In the genomic region with DNA sequence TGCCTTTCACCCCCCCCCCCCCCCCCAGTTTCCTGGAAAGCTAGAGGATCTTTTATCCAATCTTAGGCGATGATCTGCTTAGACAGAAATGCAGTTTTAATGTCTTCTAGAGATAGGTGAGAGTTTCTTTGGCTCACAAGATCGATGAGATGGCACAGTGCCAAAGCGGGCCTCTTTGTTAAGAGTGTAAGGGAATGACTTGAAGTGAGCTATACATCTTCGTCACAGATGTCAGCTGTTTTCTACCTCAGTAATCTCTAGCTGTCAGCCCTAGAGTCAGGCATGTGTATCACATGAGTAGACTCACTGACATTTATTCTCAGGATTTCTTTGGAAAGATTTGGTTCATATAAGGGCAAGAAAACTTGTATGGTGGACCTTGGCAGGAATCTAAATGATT, we compare ENCODE assay signal across 14 mouse cellular contexts. TPM values are rescaled to one million over a fixed set of nuclear protein-coding genes. Genes with fewer than 3 reads are reported as not detected.
DNase-seq lines count a peak whose midpoint lies in the region; ATAC-seq and TF ChIP-seq lines count a peak whose summit lies in the region.
"Had no signal": no experiment of that assay in that cellular context is flagged by ENCODE, and none has a peak within 500 bp of the region (broad histone marks: within the 10 kb centered on the region; RNA-seq: fewer than 3 reads in every experiment).

No protein-coding gene starts in this region.

- no peaks in the 10 kb centered on the region for H3K79me2 ChIP-seq in MEL (ENCODE audit: control insufficient read depth, insufficient read depth, low read length, poor library complexity)

- intact Hi-C loops in heart, postnatal 10 days (cut with DNase I) = no loop called here

- TF ChIP-seq EP300 in lung, postnatal 0 days (IDR thresholded peaks at IDR 0.05) = no peak
- TF ChIP-seq EP300 in MEL (IDR thresholded peaks at IDR 0.05; ENCODE audit: low read depth in 1 of 2, low read length in 2 of 2) = no peak

- TF ChIP-seq POLR2A in MEL (IDR thresholded peaks at IDR 0.05; ENCODE audit: control insufficient read depth in 1 of 2, insufficient read depth in 1 of 2, low read depth in 1 of 2, low read length in 2 of 2, poor library complexity in 1 of 2) = no peak

- no peak overlapping the region for H3K4me3 ChIP-seq in lung, embryonic 14.5 days (ENCODE audit: low read depth, low read length)
- no peak overlapping the region for H3K4me3 ChIP-seq in lung, postnatal 0 days (ENCODE audit: low read depth, low read length)
- no peak overlapping the region for H3K4me3 ChIP-seq in MEL (ENCODE audit: control insufficient read depth in 1 of 2, insufficient read depth in 1 of 2, low read depth in 2 of 2, low read length in 2 of 2)
- no peak overlapping the region for H3K4me3 ChIP-seq in heart, embryonic 11.5 days (ENCODE audit: low read depth, low read length)
- H3K4me3 ChIP-seq: erythroblast, embryonic 14.5 days; heart, embryonic 12.5 days; liver, embryonic 15.5 days had no signal

- ATAC-seq in lung, embryonic 14.5 days (ENCODE audit: insufficient read depth) = no peak
- no peak for ATAC-seq in lung, postnatal 0 days
- no peak for ATAC-seq in heart, embryonic 11.5 days (replicated peaks; ENCODE audit: insufficient number of reproducible peaks, low FRiP score, low TSS enrichment)

- no peaks in the 10 kb centered on the region for H3K9me3 ChIP-seq in lung, embryonic 14.5 days (ENCODE audit: low read depth, low read length)
- H3K9me3 ChIP-seq in lung, postnatal 0 days (ENCODE audit: low read length) = no peaks in the 10 kb centered on the region
- H3K9me3 ChIP-seq in MEL (replicated peaks; ENCODE audit: insufficient read depth, low read length) = no peaks in the 10 kb centered on the region
- H3K9me3 ChIP-seq in heart, embryonic 11.5 days (replicated peaks; ENCODE audit: control insufficient read depth, low read length) = no peaks in the 10 kb centered on the region
- H3K9me3 ChIP-seq: heart, embryonic 12.5 days; liver, embryonic 15.5 days had no signal

- H3K27me3 ChIP-seq in lung, embryonic 14.5 days (ENCODE audit: insufficient read depth, low read length) = no peaks in the 10 kb centered on the region
- no peaks in the 10 kb centered on the region for H3K27me3 ChIP-seq in lung, postnatal 0 days (replicated peaks; ENCODE audit: insufficient read depth, low read length)
- H3K27me3 ChIP-seq in MEL (ENCODE audit: control insufficient read depth in 1 of 2, insufficient read depth in 2 of 2, low read length in 2 of 2) = no peaks in the 10 kb centered on the region
- H3K27me3 ChIP-seq in heart, embryonic 11.5 days (ENCODE audit: control insufficient read depth, insufficient read depth, low read length) = no peaks in the 10 kb centered on the region
- H3K27me3 ChIP-seq: heart, embryonic 12.5 days; liver, embryonic 15.5 days had no signal

- no peak overlapping the region for H3K4me2 ChIP-seq in lung, embryonic 14.5 days
- no peak overlapping the region for H3K4me2 ChIP-seq in lung, postnatal 0 days (replicated peaks; ENCODE audit: low read depth, low read length)
- no peak overlapping the region for H3K4me2 ChIP-seq in heart, embryonic 11.5 days
- H3K4me2 ChIP-seq: heart, embryonic 12.5 days; liver, embryonic 15.5 days had no signal

- no peak overlapping the region for H3K9ac ChIP-seq in lung, embryonic 14.5 days
- H3K9ac ChIP-seq in lung, postnatal 0 days (replicated peaks; ENCODE audit: low read depth) = no peak overlapping the region
- H3K9ac ChIP-seq in MEL (ENCODE audit: control insufficient read depth, low read depth, low read length, poor library complexity, severe bottlenecking) = no peak overlapping the region
- no peak overlapping the region for H3K9ac ChIP-seq in heart, embryonic 11.5 days (ENCODE audit: low read depth, low read length)
- H3K9ac ChIP-seq: heart, embryonic 12.5 days; liver, embryonic 15.5 days had no signal

- WGBS in lung, embryonic 14.5 days = 23% methylated on average over 4 of the region's 4 CpGs
- whole genome bisulfite sequencing in lung, postnatal 0 days = 39% methylated on average over 4 of the region's 4 CpGs
- 38% methylated on average over 4 of the region's 4 CpGs for WGBS in heart, embryonic 11.5 days (ENCODE audit: insufficient replicate concordance)

- no peaks in the 10 kb centered on the region for H3K36me3 ChIP-seq in lung, embryonic 14.5 days (ENCODE audit: insufficient read depth)
- H3K36me3 ChIP-seq in lung, postnatal 0 days (ENCODE audit: insufficient read depth, low read length) = no peaks in the 10 kb centered on the region
- H3K36me3 ChIP-seq in MEL (ENCODE audit: control insufficient read depth in 1 of 2, insufficient read depth in 2 of 2, low read length in 2 of 2) = no peaks in the 10 kb centered on the region
- no peaks in the 10 kb centered on the region for H3K36me3 ChIP-seq in heart, embryonic 11.5 days (ENCODE audit: control insufficient read depth, insufficient read depth, low read length)
- H3K36me3 ChIP-seq: heart, embryonic 12.5 days; liver, embryonic 15.5 days had no signal

- no peak for TF ChIP-seq RAD21 in MEL (IDR thresholded peaks at IDR 0.05; ENCODE audit: low read depth, low read length)

- no peaks in the 10 kb centered on the region for H3K4me1 ChIP-seq in lung, embryonic 14.5 days (ENCODE audit: insufficient read depth)
- no peaks in the 10 kb centered on the region for H3K4me1 ChIP-seq in lung, postnatal 0 days (ENCODE audit: insufficient read depth, low read depth, low read length)
- H3K4me1 ChIP-seq in MEL (ENCODE audit: control insufficient read depth in 1 of 2, insufficient read depth in 2 of 2, low read length in 2 of 2) = no peaks in the 10 kb centered on the region
- no peaks in the 10 kb centered on the region for H3K4me1 ChIP-seq in heart, embryonic 11.5 days (ENCODE audit: control insufficient read depth, insufficient read depth, low read length)
- H3K4me1 ChIP-seq: liver, embryonic 15.5 days had no signal

- TF ChIP-seq CTCF in lung, embryonic 14.5 days (IDR thresholded peaks at IDR 0.05; ENCODE audit: low read depth) = no peak
- TF ChIP-seq CTCF in lung, postnatal 0 days (IDR thresholded peaks at IDR 0.05) = no peak
- TF ChIP-seq CTCF in MEL (IDR thresholded peaks at IDR 0.05 in 2 of 3, conservative IDR thresholded peaks at IDR 0.05 in 1 of 3; ENCODE audit: control insufficient read depth in 1 of 3, insufficient read depth in 1 of 3, low read depth in 2 of 3, low read length in 3 of 3, poor library complexity in 1 of 3, severe bottlenecking in 1 of 3) = no peak

- H3K27ac ChIP-seq in lung, embryonic 14.5 days (ENCODE audit: low read depth) = no peak overlapping the region
- H3K27ac ChIP-seq in lung, postnatal 0 days (ENCODE audit: low read length) = no peak overlapping the region
- no peak overlapping the region for H3K27ac ChIP-seq in MEL (ENCODE audit: control insufficient read depth, low read depth, low read length)
- H3K27ac ChIP-seq in heart, embryonic 11.5 days (ENCODE audit: low read depth, low read length) = no peak overlapping the region
- H3K27ac ChIP-seq: liver, embryonic 15.5 days had no signal

- peak; percentile 7 for DNase-seq in heart, postnatal 4 days
- no peak for DNase-seq in heart, postnatal 10 days
- peak; percentile 32 for DNase-seq in lung, embryonic 14.5 days
- DNase-seq in lung, postnatal 0 days (ENCODE audit: low spot score) = no peak
- DNase-seq in MEL (ENCODE audit: low read depth, low spot score) = peak; percentile 6
- peak; percentile 27 for DNase-seq in embryo, embryonic 10.5 days (ENCODE audit: low spot score)
- DNase-seq in ovary, postnatal 14 days (ENCODE audit: low spot score) = no peak
- DNase-seq: adrenal gland, adult 8-10 months; cerebellum, postnatal 25 days; gastrocnemius, postnatal 25 days had no signal

TF ChIP-seq in MEL, 35 proteins besides CTCF, POLR2A, EP300 and RAD21:
- TF ChIP-seq GABPA (IDR thresholded peaks at IDR 0.05; ENCODE audit: low read depth, low read length) (no peak), JUND (IDR thresholded peaks at IDR 0.05; ENCODE audit: low read depth, low read length) (no peak), MXI1 (IDR thresholded peaks at IDR 0.05; ENCODE audit: low read depth, low read length) (no peak), SMC3 (IDR thresholded peaks at IDR 0.05; ENCODE audit: low read depth, low read length) (no peak), MAFK (IDR thresholded peaks at IDR 0.05; ENCODE audit: borderline replicate concordance, low read depth, low read length) (no peak), USF1 (IDR thresholded peaks at IDR 0.05; ENCODE audit: low read depth, low read length) (no peak), E2F4 (IDR thresholded peaks at IDR 0.05; ENCODE audit: borderline replicate concordance, low read depth, low read length) (no peak), ZC3H11A (IDR thresholded peaks at IDR 0.05; ENCODE audit: low read depth, low read length) (no peak), MYC (IDR thresholded peaks at IDR 0.05; ENCODE audit: low read depth, low read length) (no peak), RCOR1 (IDR thresholded peaks at IDR 0.05; ENCODE audit: low read depth, low read length) (no peak), CHD1 (IDR thresholded peaks at IDR 0.05; ENCODE audit: low read depth, low read length) (no peak), BHLHE40 (IDR thresholded peaks at IDR 0.05; ENCODE audit: borderline replicate concordance, low read depth, low read length) (no peak), MYB (IDR thresholded peaks at IDR 0.05; ENCODE audit: low read depth, low read length) (no peak), TBP (IDR thresholded peaks at IDR 0.05; ENCODE audit: low read depth, low read length) (no peak), MAX (IDR thresholded peaks at IDR 0.05; ENCODE audit: low read length) (no peak), ZKSCAN1 (IDR thresholded peaks at IDR 0.05; ENCODE audit: low read depth, low read length) (no peak), USF2 (IDR thresholded peaks at IDR 0.05; ENCODE audit: borderline replicate concordance in 1 of 2, insufficient read depth in 1 of 2, low read depth in 1 of 2, low read length in 2 of 2) (no peak), SIN3A (IDR thresholded peaks at IDR 0.05; ENCODE audit: low read length) (no peak), NRF1 (IDR thresholded peaks at IDR 0.05; ENCODE audit: insufficient read depth, low read depth, low read length, poor library complexity, severe bottlenecking) (no peak), MEF2A (IDR thresholded peaks at IDR 0.05; ENCODE audit: extremely low read depth, insufficient replicate concordance, low read depth, low read length, poor library complexity, severe bottlenecking) (no peak)

RNA-seq across cellular contexts. Expression of a gene that starts 39.2 kb away (rescaled TPM):
- total RNA-seq in heart, postnatal 4 days (2021) = 1 to 10 TPM; 3.8 to 4.0 TPM
- total RNA-seq in heart, postnatal 10 days (2021) = 1 to 10 TPM; 2.5 to 2.9 TPM
- polyA plus RNA-seq in lung, embryonic 14.5 days (2014; fragmentation: Nextera tagmentation; extraction: Ambion mirVana) = 2.1 and 2.6 TPM in 2 replicates
- 1.9 and 2.2 TPM in 2 replicates for polyA plus RNA-seq in lung, postnatal 0 days (2015; fragmentation: Nextera tagmentation; extraction: Ambion mirVana)
- total RNA-seq in MEL (2012; rRNA removed) = not detected in 2 replicates
- not detected for polyA plus RNA-seq in MEL (2012; ENCODE audit: insufficient read depth in 1 of 2, insufficient read length in 2 of 2, low read depth in 1 of 2, low replicate concordance in 2 of 2, missing spikeins in 1 of 2)
- 5.1 and 6.2 TPM in 2 replicates for polyA plus RNA-seq in heart, embryonic 11.5 days (2014; fragmentation: Nextera tagmentation; extraction: Ambion mirVana)
- polyA plus RNA-seq: erythroblast, embryonic 14.5 days had no signal

Comparison
In these comparisons a context has a peak if more than half of its experiments do, and no peak if none do; other contexts are left out.
1. DNase-seq: peak in heart, postnatal 4 days (single experiment), lung, embryonic 14.5 days (single experiment), MEL (single experiment) and embryo, embryonic 10.5 days (single experiment); none in heart, postnatal 10 days (0 of 2), lung, postnatal 0 days (single experiment) and ovary, postnatal 14 days (single experiment).